Comparison of ENCODE assay signal across 24 mouse cellular contexts in the genomic region with DNA sequence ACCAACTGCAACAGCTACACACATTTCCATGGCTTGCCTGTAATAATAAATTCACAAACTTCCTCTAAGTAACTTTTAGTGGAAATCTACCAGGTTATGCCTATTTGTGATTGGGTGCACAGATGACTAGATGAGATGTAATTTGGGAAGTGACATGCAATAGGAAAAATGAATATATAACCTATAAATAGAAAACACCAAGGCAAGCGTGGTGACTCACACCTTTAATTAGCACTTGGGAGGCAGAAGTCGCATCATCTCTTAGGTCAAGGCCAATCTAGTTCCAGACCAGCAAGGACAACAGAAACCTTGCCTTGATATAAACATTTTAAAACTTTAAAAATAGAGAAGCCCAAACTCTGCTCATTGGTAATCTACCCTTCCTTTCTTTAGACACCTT. TPM values are rescaled to one million over a fixed set of nuclear protein-coding genes. Genes with fewer than 3 reads are reported as not detected.
DNase-seq lines count a peak whose midpoint lies in the region; ATAC-seq and TF ChIP-seq lines count a peak whose summit lies in the region.
"Had no signal": no experiment of that assay in that cellular context is flagged by ENCODE, and none has a peak within 500 bp of the region (broad histone marks: within the 10 kb centered on the region; RNA-seq: fewer than 3 reads in every experiment).

No protein-coding gene starts in this region.

- no peaks in the 10 kb centered on the region for H3K9me3 ChIP-seq in heart, embryonic 14.5 days (ENCODE audit: control insufficient read depth, low read length)
- no peaks in the 10 kb centered on the region for H3K9me3 ChIP-seq in midbrain, embryonic 15.5 days
- H3K9me3 ChIP-seq: G1E; limb, embryonic 12.5 days; midbrain, embryonic 10.5 days had no signal

- H3K4me3 ChIP-seq in heart, embryonic 14.5 days (ENCODE audit: control insufficient read depth in 1 of 2, insufficient read depth in 1 of 2, low read depth in 1 of 2, low read length in 2 of 2): no peak overlapping the region
- H3K4me3 ChIP-seq in bone marrow macrophage, adult 2 months (ENCODE audit: insufficient read depth, low read length): no peak overlapping the region
- no peak overlapping the region for H3K4me3 ChIP-seq in midbrain, embryonic 15.5 days
- H3K4me3 ChIP-seq: limb, embryonic 12.5 days; midbrain, embryonic 10.5 days had no signal

- H3K27me3 ChIP-seq in heart, embryonic 14.5 days (ENCODE audit: control insufficient read depth, insufficient read depth, low read length): no peaks in the 10 kb centered on the region
- no peaks in the 10 kb centered on the region for H3K27me3 ChIP-seq in midbrain, embryonic 15.5 days (replicated peaks)
- H3K27me3 ChIP-seq: limb, embryonic 12.5 days had no signal

- WGBS in heart, embryonic 14.5 days: 54% methylated on average over 2 of the region's 2 CpGs
- 98% methylated on average over 2 of the region's 2 CpGs for WGBS in midbrain, embryonic 15.5 days

- TF ChIP-seq POLR2A in bone marrow macrophage, adult 2 months (IDR thresholded peaks at IDR 0.05; ENCODE audit: borderline replicate concordance, low read depth, low read length): no peak

- TF ChIP-seq CTCF in bone marrow macrophage, adult 2 months (IDR thresholded peaks at IDR 0.05; ENCODE audit: low read depth, low read length): no peak

- no peak for ATAC-seq in heart, embryonic 14.5 days (ENCODE audit: insufficient number of reproducible peaks, insufficient read depth, low FRiP score, low read depth)
- ATAC-seq in midbrain, embryonic 15.5 days (replicated peaks): no peak
- ATAC-seq: forebrain, postnatal 0 days; hindbrain, postnatal 0 days; intestine, embryonic 16.5 days; liver, postnatal 0 days; lung, postnatal 0 days had no signal

- peak overlapping the region; percentile 41 to 52; a peak in 3 of 4 replicates for H3K27ac ChIP-seq in heart, embryonic 14.5 days (replicated peaks in 1 of 2; ENCODE audit: control insufficient read depth in 1 of 2, insufficient read depth in 1 of 2, low read depth in 2 of 2, low read length in 2 of 2)
- peak overlapping the region; percentile 91 for H3K27ac ChIP-seq in bone marrow macrophage, adult 2 months (ENCODE audit: insufficient read depth, low read depth, low read length)
- no peak overlapping the region for H3K27ac ChIP-seq in midbrain, embryonic 15.5 days
- H3K27ac ChIP-seq: hindbrain, postnatal 0 days; limb, embryonic 12.5 days; midbrain, embryonic 10.5 days had no signal

- DNase-seq in adrenal gland, postnatal 36 days: peak; percentile 15 to 20
- no peak for DNase-seq in adrenal gland, adult 18-20 months (ENCODE audit: low spot score in 2 of 2)
- no peak for DNase-seq in heart, adult 11 months
- no peak for DNase-seq in left cerebral cortex, adult 18-20 months (ENCODE audit: low spot score in 2 of 2)
- no peak for DNase-seq in layer of hippocampus, adult 9-10 months (ENCODE audit: low spot score)
- DNase-seq: cerebellum, adult 8-10 months; forebrain, postnatal 0 days; heart, adult 18-20 months; heart, postnatal 10 days; kidney, adult 9 months; kidney, postnatal 14 days; layer of hippocampus, postnatal 36 days; liver, postnatal 0 days; thymus, adult 2 months had no signal

- no peak overlapping the region for H3K4me2 ChIP-seq in heart, embryonic 14.5 days (ENCODE audit: low read length)
- no peak overlapping the region for H3K4me2 ChIP-seq in midbrain, embryonic 15.5 days
- H3K4me2 ChIP-seq: limb, embryonic 12.5 days; liver, embryonic 11.5 days had no signal

- peaks cover 0 to 6% of the 10 kb centered on the region in 2 experiments; a peak in 1 of 4 replicates for H3K4me1 ChIP-seq in heart, embryonic 14.5 days (ENCODE audit: control insufficient read depth in 2 of 2, insufficient read depth in 2 of 2, low read length in 2 of 2)
- H3K4me1 ChIP-seq in bone marrow macrophage, adult 2 months (ENCODE audit: control insufficient read depth, insufficient read depth, low read length): peaks cover 21% of the 10 kb centered on the region
- H3K4me1 ChIP-seq in midbrain, embryonic 15.5 days: no peaks in the 10 kb centered on the region
- H3K4me1 ChIP-seq: limb, embryonic 12.5 days; midbrain, embryonic 10.5 days had no signal

- peaks cover 99% of the 10 kb centered on the region for H3K36me3 ChIP-seq in heart, embryonic 14.5 days (ENCODE audit: control insufficient read depth, insufficient read depth, low read length)
- peaks cover 82% of the 10 kb centered on the region for H3K36me3 ChIP-seq in midbrain, embryonic 15.5 days (replicated peaks)

- H3K9ac ChIP-seq in heart, embryonic 14.5 days (ENCODE audit: low read length): no peak overlapping the region
- no peak overlapping the region for H3K9ac ChIP-seq in midbrain, embryonic 15.5 days
- H3K9ac ChIP-seq: forebrain, postnatal 0 days; limb, embryonic 12.5 days; liver, postnatal 0 days had no signal

RNA-seq across cellular contexts. Expression of gene Drg1, which starts 18.8 kb away (rescaled TPM):
- 100 to 1,000 TPM; 100 to 113 TPM for total RNA-seq in adrenal gland, postnatal 36 days (2021)
- 10 to 100 TPM; 77.1 to 94.1 TPM for total RNA-seq in adrenal gland, adult 18-20 months (2021)
- polyA plus RNA-seq in heart, embryonic 14.5 days (2014; fragmentation: Nextera tagmentation; extraction: Ambion mirVana): 150 and 155 TPM in 2 replicates
- polyA plus RNA-seq in bone marrow macrophage, adult 2 months (2012; ENCODE audit: insufficient read depth, insufficient read length, missing spikeins): 74.1 and 75.0 TPM in 2 replicates
- polyA plus RNA-seq in midbrain, embryonic 15.5 days (2015; fragmentation: Nextera tagmentation; extraction: Ambion mirVana): 215 and 221 TPM in 2 replicates
- 10 to 100 TPM; 90.8 to 93.6 TPM for total RNA-seq in left cerebral cortex, adult 18-20 months (2021)

RNA-seq across cellular contexts. Expression of gene Patz1, which starts 41.3 kb away (rescaled TPM):
- 10 to 100 TPM; 25.5 to 37.1 TPM for total RNA-seq in adrenal gland, postnatal 36 days (2021)
- 10 to 100 TPM; 16.1 to 24.6 TPM for total RNA-seq in adrenal gland, adult 18-20 months (2021)
- polyA plus RNA-seq in heart, embryonic 14.5 days (2014; fragmentation: Nextera tagmentation; extraction: Ambion mirVana): 23.7 and 26.2 TPM in 2 replicates
- polyA plus RNA-seq in bone marrow macrophage, adult 2 months (2012; ENCODE audit: insufficient read depth, insufficient read length, missing spikeins): 29.9 and 32.2 TPM in 2 replicates
- polyA plus RNA-seq in midbrain, embryonic 15.5 days (2015; fragmentation: Nextera tagmentation; extraction: Ambion mirVana): 60.9 and 63.2 TPM in 2 replicates
- 10 to 100 TPM; 46.7 to 47.6 TPM for total RNA-seq in left cerebral cortex, adult 18-20 months (2021)

RNA-seq across cellular contexts. Expression of gene Eif4enif1, which starts 45.2 kb away (rescaled TPM):
- 10 to 100 TPM; 47.9 to 55.2 TPM for total RNA-seq in adrenal gland, postnatal 36 days (2021)
- total RNA-seq in adrenal gland, adult 18-20 months (2021): 10 to 100 TPM; 46.4 to 58.8 TPM
- polyA plus RNA-seq in heart, embryonic 14.5 days (2014; fragmentation: Nextera tagmentation; extraction: Ambion mirVana): 45.1 and 47.5 TPM in 2 replicates
- 46.0 and 46.7 TPM in 2 replicates for polyA plus RNA-seq in bone marrow macrophage, adult 2 months (2012; ENCODE audit: insufficient read depth, insufficient read length, missing spikeins)
- polyA plus RNA-seq in midbrain, embryonic 15.5 days (2015; fragmentation: Nextera tagmentation; extraction: Ambion mirVana): 63.7 and 66.0 TPM in 2 replicates
- total RNA-seq in left cerebral cortex, adult 18-20 months (2021): 10 to 100 TPM; 70.0 to 73.7 TPM

RNA-seq across cellular contexts. Expression of gene Sfi1, which starts 54.1 kb away (rescaled TPM):
- 10 to 100 TPM; 47.9 to 50.9 TPM for total RNA-seq in adrenal gland, postnatal 36 days (2021)
- total RNA-seq in adrenal gland, adult 18-20 months (2021): 10 to 100 TPM; 42.5 to 53.7 TPM
- 8.8 and 9.2 TPM in 2 replicates for polyA plus RNA-seq in heart, embryonic 14.5 days (2014; fragmentation: Nextera tagmentation; extraction: Ambion mirVana)
- 23.2 and 25.8 TPM in 2 replicates for polyA plus RNA-seq in bone marrow macrophage, adult 2 months (2012; ENCODE audit: insufficient read depth, insufficient read length, missing spikeins)
- polyA plus RNA-seq in midbrain, embryonic 15.5 days (2015; fragmentation: Nextera tagmentation; extraction: Ambion mirVana): 15.5 and 20.6 TPM in 2 replicates
- total RNA-seq in left cerebral cortex, adult 18-20 months (2021): 10 to 100 TPM; 50.4 to 62.5 TPM

Comparison
In these comparisons a context has a peak if more than half of its experiments do, and no peak if none do; other contexts are left out.
1. DNase-seq: peak in adrenal gland, postnatal 36 days (2 of 2); none in adrenal gland, adult 18-20 months (0 of 2), heart, adult 11 months (single experiment), left cerebral cortex, adult 18-20 months (0 of 2) and layer of hippocampus, adult 9-10 months (single experiment).